Mouse (Mus musculus): ENCODE results near the gene Dad1.

DNA sequence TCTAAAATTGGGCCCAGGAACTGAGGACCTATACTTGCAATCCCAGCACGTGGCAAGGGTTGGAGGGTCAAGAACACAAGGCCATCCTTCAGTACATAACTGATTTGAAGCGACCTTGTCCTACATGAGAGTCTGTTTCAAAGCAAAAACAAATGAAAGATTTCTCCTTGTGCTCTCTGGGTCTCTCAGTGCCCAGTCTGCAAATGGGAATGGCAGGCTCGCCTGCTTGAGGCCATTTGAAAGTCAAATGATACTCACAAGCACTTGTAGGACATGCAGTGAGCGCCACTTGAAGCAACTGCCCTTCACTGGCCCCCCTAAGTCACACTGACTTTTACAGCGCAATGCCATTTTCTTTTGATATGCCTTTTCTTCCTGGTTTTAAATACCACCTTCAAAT lies 13.4 kb downstream of the Dad1 start:
- TF ChIP-seq CTCF (IDR thresholded peaks at IDR 0.05; ENCODE audit: borderline replicate concordance, insufficient read depth, low read length) (no peak), POLR2A (IDR thresholded peaks at IDR 0.05; ENCODE audit: low read depth, low read length) (no peak)

Measured in embryonic fibroblast, embryonic 13.5 days (primary cell).